Mouse (Mus musculus) liver, embryonic 14.5 days (tissue): ENCODE data around the gene Dmrtc2. TPM values are rescaled to one million over a fixed set of nuclear protein-coding genes. Genes with fewer than 3 reads are reported as not detected.

ENCODE experiments used
- ATAC-seq: fragments of 200-750 bp; cut with Nextera tagmentation; 2 replicates; pipeline ENCODE4 v1.8.0; 2017; ENCODE audit warnings: moderate number of reproducible peaks, mild to moderate bottlenecking, moderate library complexity; ENCODE audit not compliant: insufficient read depth
- DNase-seq, 3 experiments: peaks; one replicate each; pipeline ENCODE4 v3.0.0-alpha.2; 2012 to 2013; ENCODE audit warnings: low read depth in 3 of 3, low spot score in 3 of 3
- H3K27ac ChIP-seq: fragments of 300-500 bp; sonication (generic); 2 replicates; pipeline ENCODE4 v1.5.1; 2014; ENCODE audit warnings: moderate library complexity, mild to moderate bottlenecking, control low read depth, inconsistent platforms
- H3K27me3 ChIP-seq: fragments of 300-500 bp; sonication (generic); 2 replicates; pipeline ENCODE4 v1.6.1; 2014; ENCODE audit warnings: mild to moderate bottlenecking, low read length, moderate library complexity; ENCODE audit not compliant: control insufficient read depth, insufficient read depth
- H3K36me3 ChIP-seq: fragments of 300-500 bp; sonication (generic); replicated peaks from 2 replicates; pipeline ENCODE4 v1.6.1; 2014; ENCODE audit warnings: low read depth; ENCODE audit not compliant: control insufficient read depth, insufficient read depth
- H3K4me1 ChIP-seq, 2 experiments: fragments of 200-500 bp in 1 of 2; fragments of 300-500 bp in 1 of 2; sonication (generic) in 1 of 2; replicated peaks; 2 replicates each; pipeline ENCODE4 v1.6.1; 2012 to 2014; ENCODE audit warnings: antibody characterized with exemption in 1 of 2, inconsistent platforms in 1 of 2, low read length in 1 of 2; ENCODE audit not compliant: control insufficient read depth in 2 of 2, insufficient read depth in 2 of 2
- H3K4me2 ChIP-seq: fragments of 300-500 bp; sonication (generic); 2 replicates; pipeline ENCODE4 v1.6.1; 2014; ENCODE audit warnings: low read depth, mild to moderate bottlenecking, control low read depth, moderate library complexity
- H3K4me3 ChIP-seq, 2 experiments: fragments of 200-500 bp in 1 of 2; fragments of 300-500 bp in 1 of 2; sonication (generic) in 1 of 2; 2 replicates each; pipeline ENCODE4 v1.5.1; 2012 to 2014; ENCODE audit warnings: low read depth in 2 of 2, low read length in 2 of 2, mild to moderate bottlenecking in 2 of 2, control low read depth in 1 of 2, inconsistent platforms in 1 of 2, moderate library complexity in 1 of 2; ENCODE audit not compliant: insufficient read depth in 1 of 2
- H3K9ac ChIP-seq: fragments of 300-500 bp; sonication (generic); replicated peaks from 2 replicates; pipeline ENCODE4 v1.6.1; 2014; ENCODE audit warnings: mild to moderate bottlenecking, control low read depth, moderate library complexity
- H3K9me3 ChIP-seq: fragments of 300-500 bp; sonication (generic); 2 replicates; pipeline ENCODE4 v1.6.1; 2016; ENCODE audit warnings: low read length, mixed read lengths; ENCODE audit not compliant: control insufficient read depth
- CTCF ChIP-seq: IDR thresholded peaks from 2 replicates; pipeline ENCODE4 v1.5.1; 2016; ENCODE audit warnings: antibody characterized with exemption, low read depth, control low read depth
- EP300 ChIP-seq: IDR thresholded peaks from 2 replicates; pipeline ENCODE4 v1.6.1; 2016; ENCODE audit warnings: antibody characterized with exemption, low read depth
- WGBS: fragments of 180-500 bp; shearing (Covaris S2); extraction: QIAGEN DNeasy Blood & Tissue Kit; methylation state at CpG from one replicate; pipeline ENCODE4 v1.1.7; 2014; ENCODE audit not compliant: insufficient replicate concordance; 5-methylcytosine and 5-hydroxymethylcytosine counted together
- polyA plus RNA-seq, 2 experiments: library from polyadenylated mRNA; depleted of rRNA in 1 of 2; stranded (reverse) in 1 of 2; unstranded in 1 of 2; fragments of >200 nt; fragmentation: Nextera tagmentation in 1 of 2; extraction: Ambion mirVana in 1 of 2; gene quantifications; 2 replicates each; pipeline versions ENCODE4 v1.2.1 to v1.2.3; 2012 to 2014

Gene Dmrtc2
- polyA plus RNA-seq, 2 experiments: not detected

GRCm38 (mm10) chr7:24850162-24850561 lies 19.7 kb upstream of the Dmrtc2 start:
- H3K9ac ChIP-seq: peak overlapping the region; percentile 10

GRCm38 (mm10) chr7:24850899-24851303 lies 19.0 kb upstream of the Dmrtc2 start:
- Histone ChIP-seq H3K4me2 (peak overlapping the region; percentile 56), H3K36me3 (no peaks in the 10 kb centered on the region), H3K27me3 (no peaks in the 10 kb centered on the region), H3K4me1 (peaks cover 47 to 58% of the 10 kb centered on the region in 2 experiments), H3K9me3 (no peaks in the 10 kb centered on the region), H3K9ac (peak overlapping the region; percentile 49), H3K27ac (peak overlapping the region; percentile 95), H3K4me3 (peak overlapping the region; percentile 53 to 63)
- peak; percentile 50 for ATAC-seq
- peak; percentile 81 to 83 (median 82) for DNase-seq
- TF ChIP-seq CTCF (no peak), EP300 (peak; percentile 61; the same call in 1 of the 2 replicates)
- 8% methylated on average over 6 of the region's 6 CpGs for WGBS

More at GRCm38 (mm10) chr7:24850162-24850561, 19.7 kb upstream of the Dmrtc2 start:
- TF ChIP-seq CTCF (no peak), EP300 (no peak)
- Histone ChIP-seq H3K36me3 (no peaks in the 10 kb centered on the region), H3K4me1 (peaks cover 47 to 59% of the 10 kb centered on the region in 2 experiments), H3K27ac (peak overlapping the region; percentile 95), H3K9me3 (no peaks in the 10 kb centered on the region), H3K27me3 (no peaks in the 10 kb centered on the region), H3K4me2 (peak overlapping the region; percentile 56), H3K4me3 (peak overlapping the region; percentile 31 to 53)
- WGBS: 24% methylated on average over 5 of the region's 5 CpGs
- DNase-seq (no peak), ATAC-seq (no peak)

- ATAC-seq (no peak), DNase-seq (no peak)
- TF ChIP-seq EP300 (no peak), CTCF (no peak)
- Histone ChIP-seq H3K27me3 (no peaks in the 10 kb centered on the region), H3K27ac (peak overlapping the region; percentile 95), H3K4me1 (peaks cover 40 to 50% of the 10 kb centered on the region in 2 experiments), H3K4me2 (peak overlapping the region; percentile 56), H3K9ac (peak overlapping the region; percentile 49), H3K4me3 (peak overlapping the region; percentile 53 to 57), H3K36me3 (no peaks in the 10 kb centered on the region), H3K9me3 (no peaks in the 10 kb centered on the region)
- 63% methylated on average over 5 of the region's 5 CpGs for WGBS
Observed at GRCm38 (mm10) chr7:24851596-24852325, 18.1 kb upstream of the Dmrtc2 start.

- H3K4me1 ChIP-seq: peaks cover 39 to 49% of the 10 kb centered on the region in 2 experiments
- DNase-seq (peak; percentile 91 to 93 (median 92)), ATAC-seq (peak; percentile 93)
- H3K27me3 ChIP-seq: no peaks in the 10 kb centered on the region
- no peaks in the 10 kb centered on the region for H3K9me3 ChIP-seq
- H3K27ac ChIP-seq: peak overlapping the region; percentile 95
- H3K4me3 ChIP-seq: peak overlapping the region; percentile 53 to 57
- no peaks in the 10 kb centered on the region for H3K36me3 ChIP-seq
- peak overlapping the region; percentile 56 for H3K4me2 ChIP-seq
- TF ChIP-seq CTCF (no peak), EP300 (peak; percentile 87)
- 34% methylated on average over 8 of the region's 8 CpGs for WGBS
- H3K9ac ChIP-seq: peak overlapping the region; percentile 49
Observed at GRCm38 (mm10) chr7:24852557-24853232, 17.2 kb upstream of the Dmrtc2 start.

GRCm38 (mm10) chr7:24853233-24853563 lies 16.7 kb upstream of the Dmrtc2 start:
- Histone ChIP-seq H3K4me1 (peaks cover 44 to 54% of the 10 kb centered on the region in 2 experiments), H3K36me3 (no peaks in the 10 kb centered on the region), H3K27ac (peak overlapping the region; percentile 95), H3K4me3 (peak overlapping the region in 1 of 2 experiments; percentile 18; a peak in 1 of 4 replicates), H3K9me3 (no peaks in the 10 kb centered on the region), H3K4me2 (peak overlapping the region; percentile 56), H3K9ac (peak overlapping the region; percentile 32), H3K27me3 (no peaks in the 10 kb centered on the region)
- no peak for DNase-seq
- TF ChIP-seq EP300 (no peak), CTCF (no peak)
- peak; percentile 76 for ATAC-seq
